Mouse (Mus musculus) erythroblast, embryonic 14.5 days (primary cell): ENCODE measurements around the gene Lnp1.

Experiments
- GATA1 ChIP-seq: IDR thresholded peaks from 2 replicates; pipeline ENCODE4 v1.6.1; 2012; ENCODE audit warnings: low read length, inconsistent platforms, mixed read lengths
- TAL1 ChIP-seq: IDR thresholded peaks from 3 replicates; pipeline ENCODE4 v1.6.1; 2012; ENCODE audit warnings: low read length, inconsistent platforms, mixed read lengths

- TF ChIP-seq GATA1 (no peak), TAL1 (no peak)
Observed at GRCm38 (mm10) chr16:56891583-56891982, 36.3 kb downstream of the Lnp1 start.
